ENCODE assay signal across 17 mouse cellular contexts in genomic region chr13:59188431-59188830, GRCm38 (mm10).
"Had no signal": no experiment of that assay in that cellular context is flagged by ENCODE, and none has a peak within 500 bp of the region (broad histone marks: within the 10 kb centered on the region; RNA-seq: fewer than 3 reads in every experiment).

No protein-coding gene starts in this region.

- DNase-seq: lung, embryonic 14.5 days; lung, postnatal 10 days; lung, postnatal 4 days; midbrain, embryonic 14.5 days; retina, postnatal 1 day; right cerebral cortex, adult 18-20 months; right cerebral cortex, postnatal 25 days; right cerebral cortex, postnatal 4 days; spleen, adult 18-20 months; thymus, adult 18-20 months; thymus, postnatal 14 days; thymus, postnatal 36 days had no signal

- H3K27me3 ChIP-seq: midbrain, embryonic 12.5 days; neural tube, embryonic 13.5 days; neural tube, embryonic 15.5 days had no signal

- H3K4me1 ChIP-seq: midbrain, embryonic 10.5 days; midbrain, embryonic 12.5 days; neural tube, embryonic 13.5 days had no signal

- H3K4me3 ChIP-seq: midbrain, embryonic 10.5 days; midbrain, embryonic 12.5 days; myocyte; neural tube, embryonic 13.5 days; neural tube, embryonic 15.5 days had no signal

- H3K27ac ChIP-seq: midbrain, embryonic 10.5 days; midbrain, embryonic 12.5 days; neural tube, embryonic 13.5 days; neural tube, embryonic 15.5 days had no signal
